Mouse (Mus musculus): ENCODE measurements around the gene Rnf138rt1. TPM values are rescaled to one million over a fixed set of nuclear protein-coding genes. Genes with fewer than 3 reads are reported as not detected.

Gene Rnf138rt1
- 31.8 and 33.1 TPM in 2 replicates for polyA plus RNA-seq (2012; rRNA removed)

- Histone ChIP-seq H3K36me3 (ENCODE audit: control insufficient read depth, insufficient read depth, low read length) (no peaks in the 10 kb centered on the region), H3K4me3 (ENCODE audit: control insufficient read depth, low read depth, low read length) (peak within 1 kb of the TSS; percentile 89), H3K27me3 (ENCODE audit: control insufficient read depth, insufficient read depth, low read length) (no peaks in the 10 kb centered on the region), H3K27ac (ENCODE audit: control insufficient read depth, insufficient read depth, low read depth, low read length) (peak within 1 kb of the TSS; percentile 93), H3K4me1 (ENCODE audit: control insufficient read depth, insufficient read depth, low read length) (peaks cover 2% of the 10 kb centered on the region; the same call in 1 of the 2 replicates)
- TF ChIP-seq POLR2A (IDR thresholded peaks at IDR 0.05; ENCODE audit: control insufficient read depth, low read depth, low read length): peak; percentile 56; the same call in 1 of the 2 replicates
- TF ChIP-seq CTCF (IDR thresholded peaks at IDR 0.05; ENCODE audit: control insufficient read depth, insufficient read depth, insufficient replicate concordance, low read depth, low read length): no peak
Measured at GRCm38 (mm10) chrX:163760617-163761434, at the start of gene Rnf138rt1. Rnf138rt1 (minus strand) TSS chrX:163761329.

- no peaks in the 10 kb centered on the region for H3K4me1 ChIP-seq (ENCODE audit: control insufficient read depth, insufficient read depth, low read length)
- no peak overlapping the region for H3K4me3 ChIP-seq (ENCODE audit: control insufficient read depth, low read depth, low read length)
- TF ChIP-seq POLR2A (IDR thresholded peaks at IDR 0.05; ENCODE audit: control insufficient read depth, low read depth, low read length) (no peak), CTCF (IDR thresholded peaks at IDR 0.05; ENCODE audit: control insufficient read depth, insufficient read depth, insufficient replicate concordance, low read depth, low read length) (no peak)
- no peaks in the 10 kb centered on the region for H3K27me3 ChIP-seq (ENCODE audit: control insufficient read depth, insufficient read depth, low read length)
- no peak overlapping the region for H3K27ac ChIP-seq (ENCODE audit: control insufficient read depth, insufficient read depth, low read depth, low read length)
- no peaks in the 10 kb centered on the region for H3K36me3 ChIP-seq (ENCODE audit: control insufficient read depth, insufficient read depth, low read length)
Measured at GRCm38 (mm10) chrX:163807270-163807669, 46.1 kb upstream of the Rnf138rt1 start.

DNA sequence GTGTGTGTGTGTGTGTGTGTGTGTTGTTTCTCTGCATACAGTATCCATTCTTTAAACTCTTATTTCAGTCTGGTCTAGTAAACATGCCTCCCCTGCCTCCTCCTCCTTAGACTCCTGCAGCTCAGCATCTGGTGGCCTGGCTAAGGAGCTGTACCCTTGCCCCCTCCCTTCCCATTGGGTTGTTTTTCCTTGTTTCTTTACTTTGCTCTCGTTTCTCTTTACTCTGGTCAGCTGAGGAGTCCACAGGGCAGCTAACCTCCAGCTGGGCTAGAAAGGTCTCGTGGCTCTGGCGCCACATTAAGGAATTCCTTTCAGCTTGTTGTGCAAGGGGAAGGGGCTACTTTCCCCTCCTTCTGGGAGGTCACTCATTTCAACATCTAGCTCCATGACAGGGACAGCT is 5.2 kb upstream of the Rnf138rt1 start:
- H3K4me3 ChIP-seq (ENCODE audit: control insufficient read depth, low read depth, low read length): no peak overlapping the region
- H3K27ac ChIP-seq (ENCODE audit: control insufficient read depth, insufficient read depth, low read depth, low read length): peak overlapping the region; percentile 57
- no peaks in the 10 kb centered on the region for H3K27me3 ChIP-seq (ENCODE audit: control insufficient read depth, insufficient read depth, low read length)
- H3K4me1 ChIP-seq (ENCODE audit: control insufficient read depth, insufficient read depth, low read length): no peaks in the 10 kb centered on the region
- no peaks in the 10 kb centered on the region for H3K36me3 ChIP-seq (ENCODE audit: control insufficient read depth, insufficient read depth, low read length)
- no peak for TF ChIP-seq CTCF (IDR thresholded peaks at IDR 0.05; ENCODE audit: control insufficient read depth, insufficient read depth, insufficient replicate concordance, low read depth, low read length)
- no peak for TF ChIP-seq POLR2A (IDR thresholded peaks at IDR 0.05; ENCODE audit: control insufficient read depth, low read depth, low read length)

- no peaks in the 10 kb centered on the region for H3K36me3 ChIP-seq (ENCODE audit: control insufficient read depth, insufficient read depth, low read length)
- H3K27ac ChIP-seq (ENCODE audit: control insufficient read depth, insufficient read depth, low read depth, low read length): peak overlapping the region; percentile 69; the same call in 1 of the 2 replicates
- peaks cover 2% of the 10 kb centered on the region; the same call in 1 of the 2 replicates for H3K4me1 ChIP-seq (ENCODE audit: control insufficient read depth, insufficient read depth, low read length)
- no peak for TF ChIP-seq CTCF (IDR thresholded peaks at IDR 0.05; ENCODE audit: control insufficient read depth, insufficient read depth, insufficient replicate concordance, low read depth, low read length)
- no peak for TF ChIP-seq POLR2A (IDR thresholded peaks at IDR 0.05; ENCODE audit: control insufficient read depth, low read depth, low read length)
- H3K27me3 ChIP-seq (ENCODE audit: control insufficient read depth, insufficient read depth, low read length): no peaks in the 10 kb centered on the region
- peak overlapping the region; percentile 89 for H3K4me3 ChIP-seq (ENCODE audit: control insufficient read depth, low read depth, low read length)
Measured at GRCm38 (mm10) chrX:163761435-163761828, 303 bp upstream of the Rnf138rt1 start.

- no peaks in the 10 kb centered on the region for H3K4me1 ChIP-seq (ENCODE audit: control insufficient read depth, insufficient read depth, low read length)
- H3K27ac ChIP-seq (ENCODE audit: control insufficient read depth, insufficient read depth, low read depth, low read length): no peak overlapping the region
- no peak overlapping the region for H3K4me3 ChIP-seq (ENCODE audit: control insufficient read depth, low read depth, low read length)
- no peaks in the 10 kb centered on the region for H3K36me3 ChIP-seq (ENCODE audit: control insufficient read depth, insufficient read depth, low read length)
- no peaks in the 10 kb centered on the region for H3K27me3 ChIP-seq (ENCODE audit: control insufficient read depth, insufficient read depth, low read length)
- TF ChIP-seq CTCF (IDR thresholded peaks at IDR 0.05; ENCODE audit: control insufficient read depth, insufficient read depth, insufficient replicate concordance, low read depth, low read length) (no peak), POLR2A (IDR thresholded peaks at IDR 0.05; ENCODE audit: control insufficient read depth, low read depth, low read length) (no peak)
Measured at GRCm38 (mm10) chrX:163745996-163746395, 15.1 kb downstream of the Rnf138rt1 start.

GRCm38 (mm10) chrX:163743896-163744295 is 17.2 kb downstream of the Rnf138rt1 start:
- Histone ChIP-seq H3K27ac (ENCODE audit: control insufficient read depth, insufficient read depth, low read depth, low read length) (no peak overlapping the region), H3K36me3 (ENCODE audit: control insufficient read depth, insufficient read depth, low read length) (no peaks in the 10 kb centered on the region), H3K27me3 (ENCODE audit: control insufficient read depth, insufficient read depth, low read length) (no peaks in the 10 kb centered on the region), H3K4me3 (ENCODE audit: control insufficient read depth, low read depth, low read length) (no peak overlapping the region), H3K4me1 (ENCODE audit: control insufficient read depth, insufficient read depth, low read length) (no peaks in the 10 kb centered on the region)
- TF ChIP-seq CTCF (IDR thresholded peaks at IDR 0.05; ENCODE audit: control insufficient read depth, insufficient read depth, insufficient replicate concordance, low read depth, low read length) (no peak), POLR2A (IDR thresholded peaks at IDR 0.05; ENCODE audit: control insufficient read depth, low read depth, low read length) (no peak)

GRCm38 (mm10) chrX:163738904-163739303 is 22.2 kb downstream of the Rnf138rt1 start:
- Histone ChIP-seq H3K4me3 (ENCODE audit: control insufficient read depth, low read depth, low read length) (no peak overlapping the region), H3K4me1 (ENCODE audit: control insufficient read depth, insufficient read depth, low read length) (no peaks in the 10 kb centered on the region), H3K27me3 (ENCODE audit: control insufficient read depth, insufficient read depth, low read length) (no peaks in the 10 kb centered on the region), H3K27ac (ENCODE audit: control insufficient read depth, insufficient read depth, low read depth, low read length) (no peak overlapping the region), H3K36me3 (ENCODE audit: control insufficient read depth, insufficient read depth, low read length) (no peaks in the 10 kb centered on the region)
- TF ChIP-seq POLR2A (IDR thresholded peaks at IDR 0.05; ENCODE audit: control insufficient read depth, low read depth, low read length) (no peak), CTCF (IDR thresholded peaks at IDR 0.05; ENCODE audit: control insufficient read depth, insufficient read depth, insufficient replicate concordance, low read depth, low read length) (no peak)
